Mouse (Mus musculus) neural tube, embryonic 10.5 days (tissue): Measurements from ENCODE around the gene Secisbp2l.
A peak's percentile ranks its signal among the peaks of the same experiment; 100 is the strongest.

Experiments
- DNase-seq: peaks from one replicate; pipeline ENCODE4 v3.0.0-alpha.2; 2017; ENCODE audit warnings: low spot score; ENCODE audit errors: extremely low spot score

Secisbp2l gene

GRCm38 (mm10) chr2:125784392-125784791 lies 1.7 kb upstream of the Secisbp2l start:
- no peak for DNase-seq

GRCm38 (mm10) chr2:125783868-125784267 lies 1.2 kb upstream of the Secisbp2l start:
- no peak for DNase-seq

GRCm38 (mm10) chr2:125781978-125782718 lies 522 bp downstream of the Secisbp2l start:
- no peak for DNase-seq

- DNase-seq: no peak
These were observed 1.7 kb downstream of the Secisbp2l start for GRCm38 (mm10) chr2:125781006-125781405.

- DNase-seq: no peak
These were observed 4.3 kb downstream of the Secisbp2l start for GRCm38 (mm10) chr2:125778380-125778779.

GRCm38 (mm10) chr2:125777018-125777417 lies 5.7 kb downstream of the Secisbp2l start:
- no peak for DNase-seq

- DNase-seq: no peak
These were observed 7.0 kb downstream of the Secisbp2l start for GRCm38 (mm10) chr2:125775661-125776060.

GRCm38 (mm10) chr2:125774846-125775245 lies 7.8 kb downstream of the Secisbp2l start:
- no peak for DNase-seq

GRCm38 (mm10) chr2:125765029-125765428 lies 17.6 kb downstream of the Secisbp2l start:
- no peak for DNase-seq

- no peak for DNase-seq
These were observed 18.1 kb downstream of the Secisbp2l start for GRCm38 (mm10) chr2:125764531-125764930.

- DNase-seq: no peak
These were observed 33.3 kb downstream of the Secisbp2l start for GRCm38 (mm10) chr2:125749330-125749729.

- DNase-seq: no peak
These were observed 43.3 kb downstream of the Secisbp2l start for GRCm38 (mm10) chr2:125739338-125739737.

- no peak for DNase-seq
These were observed 44.0 kb downstream of the Secisbp2l start for GRCm38 (mm10) chr2:125738718-125739117.

GRCm38 (mm10) chr2:125736025-125736343 lies 46.7 kb downstream of the Secisbp2l start:
- no peak for DNase-seq

GRCm38 (mm10) chr2:125735333-125736024 lies 47.2 kb downstream of the Secisbp2l start:
- no peak for DNase-seq

- no peak for DNase-seq
These were observed 47.9 kb downstream of the Secisbp2l start for GRCm38 (mm10) chr2:125734741-125735140.

- DNase-seq: peak; percentile 96
These were observed 50.7 kb downstream of the Secisbp2l start for GRCm38 (mm10) chr2:125731763-125732560.

GRCm38 (mm10) chr2:125724546-125725114 lies 58.0 kb downstream of the Secisbp2l start:
- peak; percentile 38 for DNase-seq

- DNase-seq: no peak
These were observed 58.6 kb downstream of the Secisbp2l start, which contains the start of gene Shc4 for GRCm38 (mm10) chr2:125724086-125724430. TSS of gene Shc4 (minus strand) at chr2:125724148.

GRCm38 (mm10) chr2:125723408-125724085 lies 59.1 kb downstream of the Secisbp2l start:
- DNase-seq: peak; percentile 77

GRCm38 (mm10) chr2:125723086-125723407 lies 59.6 kb downstream of the Secisbp2l start:
- peak; percentile 28 for DNase-seq
